Mouse (Mus musculus): ENCODE results near the gene Dtnbp1. TPM values are rescaled to one million over a fixed set of nuclear protein-coding genes. Genes with fewer than 3 reads are reported as not detected.
A peak's percentile ranks its signal among the peaks of the same experiment; 100 is the strongest.

Gene Dtnbp1
- 28.6 and 31.9 TPM in 2 replicates for polyA plus RNA-seq (2015; fragmentation: Nextera tagmentation; extraction: Ambion mirVana)

- Histone ChIP-seq H3K4me2 (peak within 1 kb of the TSS; percentile 99), H3K4me3 (replicated peaks) (peak within 1 kb of the TSS; percentile 87), H3K9me3 (replicated peaks) (no peaks in the 10 kb centered on the region), H3K27ac (replicated peaks) (peak within 1 kb of the TSS; percentile 83), H3K9ac (peak within 1 kb of the TSS; percentile 82), H3K4me1 (replicated peaks) (peaks cover 26% of the 10 kb centered on the region), H3K27me3 (0 out of 2 replicates have a peak, but pooled peaks cover 4% of the 10 kb centered on the region), H3K36me3 (replicated peaks) (no peaks in the 10 kb centered on the region; the same call in 1 of the 2 replicates)
- peak; percentile 88 for ATAC-seq (ENCODE audit: insufficient read depth)
- 1% methylated on average over 67 of the region's 68 CpGs for WGBS (ENCODE audit: insufficient replicate concordance)
Observed at GRCm38 (mm10) chr13:45001911-45002615, at the start of gene Dtnbp1. Gene Dtnbp1, minus strand, starts transcription at chr13:45002147.

- Histone ChIP-seq H3K4me2 (no peak overlapping the region), H3K9ac (no peak overlapping the region), H3K27me3 (peaks cover 50% of the 10 kb centered on the region), H3K9me3 (replicated peaks) (no peaks in the 10 kb centered on the region), H3K36me3 (replicated peaks) (no peaks in the 10 kb centered on the region), H3K27ac (replicated peaks) (no peak overlapping the region), H3K4me1 (replicated peaks) (no peaks in the 10 kb centered on the region), H3K4me3 (replicated peaks) (no peak overlapping the region)
- WGBS (ENCODE audit: insufficient replicate concordance): 66% methylated on average over 7 of the region's 7 CpGs
- ATAC-seq (ENCODE audit: insufficient read depth): no peak
Observed at GRCm38 (mm10) chr13:45049261-45050020, 47.5 kb upstream of the Dtnbp1 start.

- WGBS (ENCODE audit: insufficient replicate concordance): 66% methylated on average over 3 of the region's 3 CpGs
- no peak overlapping the region for H3K9ac ChIP-seq
- no peak for ATAC-seq (ENCODE audit: insufficient read depth)
Observed at GRCm38 (mm10) chr13:45043466-45043865, 41.5 kb upstream of the Dtnbp1 start.

GRCm38 (mm10) chr13:45040741-45041140 lies 38.8 kb upstream of the Dtnbp1 start:
- no peak overlapping the region for H3K9ac ChIP-seq
- 70% methylated on average over 7 of the region's 7 CpGs for WGBS (ENCODE audit: insufficient replicate concordance)
- no peak overlapping the region for H3K27ac ChIP-seq (replicated peaks)
- H3K36me3 ChIP-seq (replicated peaks): no peaks in the 10 kb centered on the region
- no peak overlapping the region for H3K4me3 ChIP-seq (replicated peaks)
- no peak overlapping the region for H3K4me2 ChIP-seq
- no peak for ATAC-seq (ENCODE audit: insufficient read depth)
- no peaks in the 10 kb centered on the region for H3K9me3 ChIP-seq (replicated peaks)
- no peaks in the 10 kb centered on the region for H3K4me1 ChIP-seq (replicated peaks)
- peaks cover 17% of the 10 kb centered on the region for H3K27me3 ChIP-seq

More at GRCm38 (mm10) chr13:45043466-45043865, 41.5 kb upstream of the Dtnbp1 start:
- no peak overlapping the region for H3K4me3 ChIP-seq (replicated peaks)
- H3K4me1 ChIP-seq (replicated peaks): no peaks in the 10 kb centered on the region
- peaks cover 31% of the 10 kb centered on the region for H3K27me3 ChIP-seq
- no peak overlapping the region for H3K4me2 ChIP-seq
- H3K36me3 ChIP-seq (replicated peaks): no peaks in the 10 kb centered on the region
- no peaks in the 10 kb centered on the region for H3K9me3 ChIP-seq (replicated peaks)
- no peak overlapping the region for H3K27ac ChIP-seq (replicated peaks)

- Histone ChIP-seq H3K27ac (replicated peaks) (no peak overlapping the region), H3K36me3 (replicated peaks) (no peaks in the 10 kb centered on the region), H3K9ac (no peak overlapping the region), H3K4me3 (replicated peaks) (no peak overlapping the region), H3K4me2 (no peak overlapping the region), H3K27me3 (peaks cover 23% of the 10 kb centered on the region), H3K9me3 (replicated peaks) (no peaks in the 10 kb centered on the region), H3K4me1 (replicated peaks) (no peaks in the 10 kb centered on the region)
- WGBS (ENCODE audit: insufficient replicate concordance): 34% methylated on average over 4 of the region's 4 CpGs
- no peak for ATAC-seq (ENCODE audit: insufficient read depth)
Observed at GRCm38 (mm10) chr13:45040195-45040594, 38.2 kb upstream of the Dtnbp1 start.

- no peaks in the 10 kb centered on the region for H3K36me3 ChIP-seq (replicated peaks)
- H3K4me2 ChIP-seq: no peak overlapping the region
- 57% methylated on average over 4 of the region's 4 CpGs for WGBS (ENCODE audit: insufficient replicate concordance)
- peaks cover 42% of the 10 kb centered on the region for H3K27me3 ChIP-seq
- H3K4me1 ChIP-seq (replicated peaks): peaks cover 12% of the 10 kb centered on the region
- H3K4me3 ChIP-seq (replicated peaks): no peak overlapping the region
- H3K9me3 ChIP-seq (replicated peaks): no peaks in the 10 kb centered on the region
- H3K9ac ChIP-seq: no peak overlapping the region
- no peak overlapping the region for H3K27ac ChIP-seq (replicated peaks)
- ATAC-seq (ENCODE audit: insufficient read depth): no peak
Observed at GRCm38 (mm10) chr13:45036417-45036816, 34.5 kb upstream of the Dtnbp1 start.

- Histone ChIP-seq H3K27ac (replicated peaks) (no peak overlapping the region), H3K4me1 (replicated peaks) (peaks cover 15% of the 10 kb centered on the region), H3K27me3 (peaks cover 47% of the 10 kb centered on the region), H3K9me3 (replicated peaks) (no peaks in the 10 kb centered on the region), H3K4me2 (no peak overlapping the region), H3K9ac (no peak overlapping the region), H3K4me3 (replicated peaks) (no peak overlapping the region), H3K36me3 (replicated peaks) (no peaks in the 10 kb centered on the region)
- no peak for ATAC-seq (ENCODE audit: insufficient read depth)
- 65% methylated on average over 7 of the region's 7 CpGs for WGBS (ENCODE audit: insufficient replicate concordance)
Observed at GRCm38 (mm10) chr13:45034759-45035158, 32.8 kb upstream of the Dtnbp1 start.

- H3K36me3 ChIP-seq (replicated peaks): no peaks in the 10 kb centered on the region
- no peak overlapping the region for H3K27ac ChIP-seq (replicated peaks)
- H3K9ac ChIP-seq: no peak overlapping the region
- WGBS (ENCODE audit: insufficient replicate concordance): 78% methylated on average over 10 of the region's 10 CpGs
- H3K4me3 ChIP-seq (replicated peaks): no peak overlapping the region
- no peaks in the 10 kb centered on the region for H3K9me3 ChIP-seq (replicated peaks)
- peaks cover 46% of the 10 kb centered on the region for H3K27me3 ChIP-seq
- peaks cover 15% of the 10 kb centered on the region for H3K4me1 ChIP-seq (replicated peaks)
- no peak for ATAC-seq (ENCODE audit: insufficient read depth)
- no peak overlapping the region for H3K4me2 ChIP-seq
Observed at GRCm38 (mm10) chr13:45033360-45033759, 31.4 kb upstream of the Dtnbp1 start.

GRCm38 (mm10) chr13:45032484-45032883 lies 30.5 kb upstream of the Dtnbp1 start:
- H3K36me3 ChIP-seq (replicated peaks): no peaks in the 10 kb centered on the region
- H3K4me3 ChIP-seq (replicated peaks): no peak overlapping the region
- peaks cover 15% of the 10 kb centered on the region for H3K4me1 ChIP-seq (replicated peaks)
- peaks cover 46% of the 10 kb centered on the region for H3K27me3 ChIP-seq
- no peak for ATAC-seq (ENCODE audit: insufficient read depth)
- no peak overlapping the region for H3K4me2 ChIP-seq
- H3K9ac ChIP-seq: no peak overlapping the region
- no peak overlapping the region for H3K27ac ChIP-seq (replicated peaks)
- H3K9me3 ChIP-seq (replicated peaks): no peaks in the 10 kb centered on the region
- 23% methylated on average over 4 of the region's 4 CpGs for WGBS (ENCODE audit: insufficient replicate concordance)

GRCm38 (mm10) chr13:45031748-45032147 lies 29.8 kb upstream of the Dtnbp1 start:
- no peak for ATAC-seq (ENCODE audit: insufficient read depth)
- H3K4me2 ChIP-seq: no peak overlapping the region
- WGBS (ENCODE audit: insufficient replicate concordance): 8% methylated on average over 7 of the region's 7 CpGs

GRCm38 (mm10) chr13:45031314-45031713 lies 29.4 kb upstream of the Dtnbp1 start:
- Histone ChIP-seq H3K4me3 (replicated peaks) (no peak overlapping the region), H3K4me2 (no peak overlapping the region; the same call in 1 of the 2 replicates), H3K27me3 (peaks cover 46% of the 10 kb centered on the region), H3K9me3 (replicated peaks) (no peaks in the 10 kb centered on the region), H3K36me3 (replicated peaks) (no peaks in the 10 kb centered on the region), H3K27ac (replicated peaks) (no peak overlapping the region), H3K9ac (no peak overlapping the region), H3K4me1 (replicated peaks) (peaks cover 15% of the 10 kb centered on the region)
- WGBS (ENCODE audit: insufficient replicate concordance): 33% methylated on average over 10 of the region's 10 CpGs
- no peak for ATAC-seq (ENCODE audit: insufficient read depth)

More at GRCm38 (mm10) chr13:45031748-45032147, 29.8 kb upstream of the Dtnbp1 start:
- Histone ChIP-seq H3K4me3 (replicated peaks) (no peak overlapping the region), H3K9me3 (replicated peaks) (no peaks in the 10 kb centered on the region), H3K27ac (replicated peaks) (no peak overlapping the region), H3K4me1 (replicated peaks) (peaks cover 15% of the 10 kb centered on the region), H3K9ac (no peak overlapping the region), H3K36me3 (replicated peaks) (no peaks in the 10 kb centered on the region), H3K27me3 (peaks cover 46% of the 10 kb centered on the region)
